Mouse (Mus musculus): ENCODE results near the gene Dgkq. TPM values are rescaled to one million over a fixed set of nuclear protein-coding genes. Genes with fewer than 3 reads are reported as not detected.
A peak's percentile ranks its signal among the peaks of the same experiment; 100 is the strongest.

Dgkq gene
- total and polyA plus RNA-seq, 3 experiments, result 11.3 TPM; not detected in 1

DNA sequence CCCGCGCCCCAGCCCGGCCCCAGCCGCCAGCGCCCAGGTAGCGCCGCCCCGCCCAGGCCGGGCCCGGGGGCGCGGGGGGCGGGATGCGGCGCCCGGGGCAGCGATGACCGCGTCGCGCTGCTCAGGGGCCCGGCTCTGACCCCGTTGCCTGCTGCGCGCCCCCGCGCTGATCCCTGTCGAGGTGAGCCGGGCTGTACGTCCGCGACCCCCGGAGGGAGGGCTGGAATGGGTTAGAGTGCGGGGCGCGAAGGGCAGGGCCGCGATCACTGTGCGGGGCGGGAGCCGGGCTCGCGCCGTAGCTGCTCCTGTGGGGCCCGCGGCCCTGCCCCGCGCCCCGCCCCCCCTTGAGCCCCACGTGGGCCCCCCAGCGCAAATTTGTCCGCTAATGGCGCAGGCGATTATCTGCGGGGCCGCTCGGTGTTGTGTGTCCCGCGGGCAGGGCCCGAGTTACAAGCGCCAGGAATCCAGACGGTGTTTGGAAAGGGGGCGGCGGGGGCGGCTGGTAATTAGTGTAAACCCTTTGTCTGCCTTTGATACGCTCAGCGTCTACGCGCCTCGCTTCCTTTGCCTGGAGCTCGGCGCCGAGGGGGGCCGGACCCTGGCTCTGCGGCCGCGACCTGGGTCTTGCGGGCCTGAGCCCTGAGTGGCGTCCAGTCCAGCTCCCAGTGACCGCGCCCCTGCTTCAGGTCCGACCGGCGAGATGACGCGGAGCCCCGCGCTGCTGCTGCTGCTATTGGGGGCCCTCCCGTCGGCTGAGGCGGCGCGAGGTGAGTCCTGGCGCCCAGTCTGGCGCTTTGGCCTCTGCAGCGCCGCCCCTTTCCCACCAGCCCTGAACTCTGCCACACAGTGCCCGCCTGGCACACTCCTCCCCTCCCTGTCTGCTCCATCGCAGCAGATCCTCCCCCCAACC is 25.1 kb upstream of the Dgkq start:
- H3K79me2 ChIP-seq (ENCODE audit: control insufficient read depth, insufficient read depth, low read length, poor library complexity), result peaks cover 3% of the 10 kb centered on the region; the same call in 1 of the 2 replicates
- no peaks in the 10 kb centered on the region for H3K36me3 ChIP-seq (ENCODE audit: control insufficient read depth in 1 of 2, insufficient read depth in 2 of 2, low read length in 2 of 2)
- no peak for TF ChIP-seq MYB (IDR thresholded peaks at IDR 0.05; ENCODE audit: low read depth, low read length)
- TF ChIP-seq GATA1 (IDR thresholded peaks at IDR 0.05; ENCODE audit: low read depth, low read length), result no peak
- no peak for TF ChIP-seq CHD1 (IDR thresholded peaks at IDR 0.05; ENCODE audit: low read depth, low read length)
- no peak for TF ChIP-seq UBTF (IDR thresholded peaks at IDR 0.05; ENCODE audit: borderline replicate concordance, insufficient read depth, low read depth, low read length)
- no peak for TF ChIP-seq ZMIZ1 (IDR thresholded peaks at IDR 0.05; ENCODE audit: low read depth, low read length)
- no peak for TF ChIP-seq EP300 (IDR thresholded peaks at IDR 0.05; ENCODE audit: low read depth in 1 of 2, low read length in 2 of 2)
- no peak; a peak in 1 of 4 replicates for TF ChIP-seq POLR2A (IDR thresholded peaks at IDR 0.05; ENCODE audit: control insufficient read depth in 1 of 2, insufficient read depth in 1 of 2, low read depth in 1 of 2, low read length in 2 of 2, poor library complexity in 1 of 2)
- no peak for TF ChIP-seq ETS1 (IDR thresholded peaks at IDR 0.05; ENCODE audit: low read depth, low read length)
- TF ChIP-seq ZC3H11A (IDR thresholded peaks at IDR 0.05; ENCODE audit: low read depth, low read length), result no peak
- peak; percentile 66; the same call in 1 of the 2 replicates for TF ChIP-seq MXI1 (IDR thresholded peaks at IDR 0.05; ENCODE audit: low read depth, low read length)
- TF ChIP-seq E2F4 (IDR thresholded peaks at IDR 0.05; ENCODE audit: borderline replicate concordance, low read depth, low read length), result no peak
- TF ChIP-seq ZNF384 (IDR thresholded peaks at IDR 0.05; ENCODE audit: low read depth, low read length), result no peak
- 0 out of 2 replicates have a peak, but pooled peaks have one; percentile 16 for TF ChIP-seq TCF12 (IDR thresholded peaks at IDR 0.05; ENCODE audit: low read depth, low read length)
- TF ChIP-seq SIN3A (IDR thresholded peaks at IDR 0.05; ENCODE audit: low read length), result peak; percentile 15
- no peak for TF ChIP-seq MYC (IDR thresholded peaks at IDR 0.05; ENCODE audit: low read depth, low read length)
- no peak for TF ChIP-seq MEF2A (IDR thresholded peaks at IDR 0.05; ENCODE audit: extremely low read depth, insufficient replicate concordance, low read depth, low read length, poor library complexity, severe bottlenecking)
- TF ChIP-seq NRF1 (IDR thresholded peaks at IDR 0.05; ENCODE audit: insufficient read depth, low read depth, low read length, poor library complexity, severe bottlenecking), result no peak
- TF ChIP-seq BHLHE40 (IDR thresholded peaks at IDR 0.05; ENCODE audit: borderline replicate concordance, low read depth, low read length), result no peak
- TF ChIP-seq RCOR1 (IDR thresholded peaks at IDR 0.05; ENCODE audit: low read depth, low read length), result no peak
- TF ChIP-seq ELF1 (IDR thresholded peaks at IDR 0.05; ENCODE audit: low read depth, low read length), result no peak
- no peak for TF ChIP-seq CHD2 (IDR thresholded peaks at IDR 0.05; ENCODE audit: low read length)
- 0 out of 2 replicates have a peak, but pooled peaks have one; percentile 36 for TF ChIP-seq USF1 (IDR thresholded peaks at IDR 0.05; ENCODE audit: low read depth, low read length)
- TF ChIP-seq SMC3 (IDR thresholded peaks at IDR 0.05; ENCODE audit: low read depth, low read length), result no peak
- TF ChIP-seq POLR2AphosphoS5 (IDR thresholded peaks at IDR 0.05; ENCODE audit: borderline replicate concordance, low read depth, low read length), result no peak
- no peak for TF ChIP-seq KAT2A (conservative IDR thresholded peaks at IDR 0.05; ENCODE audit: low read depth, low read length)
- TF ChIP-seq JUND (IDR thresholded peaks at IDR 0.05; ENCODE audit: low read depth, low read length), result no peak
- no peak for TF ChIP-seq NELFE (IDR thresholded peaks at IDR 0.05; ENCODE audit: low read depth, low read length)
- TF ChIP-seq GABPA (IDR thresholded peaks at IDR 0.05; ENCODE audit: low read depth, low read length), result no peak
- no peak for TF ChIP-seq ZKSCAN1 (IDR thresholded peaks at IDR 0.05; ENCODE audit: low read depth, low read length)
- H3K9me3 ChIP-seq (replicated peaks; ENCODE audit: insufficient read depth, low read length), result no peaks in the 10 kb centered on the region
- DNase-seq (ENCODE audit: low read depth, low spot score), result peak; percentile 69
- peaks cover 4 to 5% of the 10 kb centered on the region in 2 experiments; a peak in 2 of 4 replicates for H3K4me1 ChIP-seq (ENCODE audit: control insufficient read depth in 1 of 2, insufficient read depth in 2 of 2, low read length in 2 of 2)
- no peak overlapping the region for H3K27ac ChIP-seq (ENCODE audit: control insufficient read depth, low read depth, low read length)
- peak overlapping the region; percentile 50 to 88 for H3K4me3 ChIP-seq (ENCODE audit: control insufficient read depth in 1 of 2, insufficient read depth in 1 of 2, low read depth in 2 of 2, low read length in 2 of 2)
- no peaks in the 10 kb centered on the region for H3K27me3 ChIP-seq (ENCODE audit: control insufficient read depth in 1 of 2, insufficient read depth in 2 of 2, low read length in 2 of 2)
- H3K9ac ChIP-seq (ENCODE audit: control insufficient read depth, low read depth, low read length, poor library complexity, severe bottlenecking), result peak overlapping the region; percentile 80

Measured in MEL (cell line).